Mouse (Mus musculus) MEL (cell line): ENCODE data around the gene Stab1.

ENCODE experiments used
- CHD1 ChIP-seq: IDR thresholded peaks from 2 replicates; pipeline ENCODE4 v1.6.1; 2012; ENCODE audit warnings: low read depth, mild to moderate bottlenecking, inconsistent platforms, low read length, improper control_type of control experiment
- CTCF ChIP-seq, 3 experiments: IDR thresholded peaks in 2 of 3; conservative IDR thresholded peaks in 1 of 3; 2 replicates each; pipeline ENCODE4 v1.5.1; 2011 to 2012; ENCODE audit warnings: low read length in 3 of 3, low read depth in 2 of 3, mild to moderate bottlenecking in 2 of 3, improper control_type of control experiment in 1 of 3, inconsistent platforms in 1 of 3, mixed read lengths in 1 of 3, moderate library complexity in 1 of 3; ENCODE audit not compliant: control insufficient read depth in 1 of 3, insufficient read depth in 1 of 3, poor library complexity in 1 of 3, severe bottlenecking in 1 of 3
- E2F4 ChIP-seq: IDR thresholded peaks from 2 replicates; pipeline ENCODE4 v1.6.1; 2011; ENCODE audit warnings: low read depth, low read length, improper control_type of control experiment, borderline replicate concordance
- EP300 ChIP-seq, 2 experiments: IDR thresholded peaks; 2 replicates each; pipeline ENCODE4 v1.6.1; 2011; ENCODE audit warnings: improper control_type of control experiment in 2 of 2, low read length in 2 of 2, low read depth in 1 of 2, mild to moderate bottlenecking in 1 of 2
- MAX ChIP-seq: IDR thresholded peaks from 2 replicates; pipeline ENCODE4 v1.6.1; 2011; ENCODE audit warnings: low read length, improper control_type of control experiment
- MXI1 ChIP-seq: IDR thresholded peaks from 2 replicates; pipeline ENCODE4 v1.6.1; 2011; ENCODE audit warnings: mild to moderate bottlenecking, low read depth, low read length, improper control_type of control experiment
- POLR2A ChIP-seq, 2 experiments: IDR thresholded peaks; 2 replicates each; pipeline ENCODE4 v1.6.1; 2011 to 2012; ENCODE audit warnings: low read length in 2 of 2, mild to moderate bottlenecking in 2 of 2, control low read depth in 1 of 2, improper control_type of control experiment in 1 of 2, low read depth in 1 of 2, moderate library complexity in 1 of 2; ENCODE audit not compliant: control insufficient read depth in 1 of 2, insufficient read depth in 1 of 2, poor library complexity in 1 of 2
- POLR2AphosphoS2 ChIP-seq: IDR thresholded peaks from 2 replicates; pipeline ENCODE4 v1.6.1; 2011; ENCODE audit warnings: low read length, improper control_type of control experiment
- RCOR1 ChIP-seq: IDR thresholded peaks from 2 replicates; pipeline ENCODE4 v1.6.1; 2012; ENCODE audit warnings: low read depth, mild to moderate bottlenecking, inconsistent platforms, low read length, improper control_type of control experiment
- TAL1 ChIP-seq: IDR thresholded peaks from 2 replicates; pipeline ENCODE4 v1.6.1; 2012; ENCODE audit warnings: mild to moderate bottlenecking, inconsistent platforms, low read length, moderate library complexity, mixed read lengths
- TCF12 ChIP-seq: IDR thresholded peaks from 2 replicates; pipeline ENCODE4 v1.6.1; 2014; ENCODE audit warnings: low read depth, mild to moderate bottlenecking, inconsistent platforms, low read length, improper control_type of control experiment, moderate library complexity
- ZC3H11A ChIP-seq: IDR thresholded peaks from 2 replicates; pipeline ENCODE4 v1.6.1; 2012; ENCODE audit warnings: low read depth, mild to moderate bottlenecking, inconsistent platforms, low read length, improper control_type of control experiment
- ZKSCAN1 ChIP-seq: IDR thresholded peaks from 2 replicates; pipeline ENCODE4 v1.6.1; 2012; ENCODE audit warnings: low read depth, mild to moderate bottlenecking, inconsistent platforms, low read length, improper control_type of control experiment, moderate library complexity
- ZNF384 ChIP-seq: IDR thresholded peaks from 2 replicates; pipeline ENCODE4 v1.6.1; 2012; ENCODE audit warnings: low read depth, mild to moderate bottlenecking, inconsistent platforms, low read length, improper control_type of control experiment

DNA sequence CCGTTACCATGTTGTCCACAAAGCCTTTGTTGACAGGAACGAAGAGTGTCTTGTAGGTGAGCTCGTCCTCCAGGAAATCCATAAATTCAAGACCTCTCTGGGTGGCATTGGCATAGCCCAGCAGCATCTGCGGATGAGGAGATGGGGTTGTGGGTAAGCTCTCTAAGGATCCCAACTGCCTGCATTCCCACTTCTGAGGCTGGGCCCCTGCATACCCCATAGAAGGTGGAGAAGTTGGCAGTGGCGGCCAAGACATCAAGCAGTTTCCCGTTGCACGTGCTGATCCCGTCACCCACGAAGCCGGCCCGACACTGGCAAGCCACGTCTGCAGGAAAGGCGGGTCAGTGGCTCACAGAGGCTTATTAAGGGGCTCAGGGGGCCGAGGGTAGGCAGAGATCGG, 28.3 kb downstream of the Stab1 start:
- TF ChIP-seq POLR2AphosphoS2 (no peak), POLR2A (IDR thresholded peaks at IDR 0.05; ENCODE audit: control insufficient read depth in 1 of 2, insufficient read depth in 1 of 2, low read depth in 1 of 2, low read length in 2 of 2, poor library complexity in 1 of 2) (no peak; a peak in 1 of 4 replicates), CTCF (IDR thresholded peaks at IDR 0.05 in 2 of 3, conservative IDR thresholded peaks at IDR 0.05 in 1 of 3; ENCODE audit: control insufficient read depth in 1 of 3, insufficient read depth in 1 of 3, low read depth in 2 of 3, low read length in 3 of 3, poor library complexity in 1 of 3, severe bottlenecking in 1 of 3) (no peak), TAL1 (no peak), ZKSCAN1 (no peak), CHD1 (no peak), RCOR1 (no peak), EP300 (IDR thresholded peaks at IDR 0.05; ENCODE audit: low read depth in 1 of 2, low read length in 2 of 2) (no peak), MAX (no peak), ZC3H11A (no peak), E2F4 (no peak), TCF12 (no peak), ZNF384 (no peak), MXI1 (no peak)
